Mouse (Mus musculus) c-Kit-negative CD71-positive TER-119-positive erythroid progenitor cells, embryonic 14.5 days (primary cell): Measurements from ENCODE around the gene Nrbp1.

ENCODE experiments used
- DNase-seq: peaks from one replicate; pipeline ENCODE4 v3.0.0-alpha.2; 2013; ENCODE audit warnings: low read depth, low spot score

Nrbp1 gene

DNA sequence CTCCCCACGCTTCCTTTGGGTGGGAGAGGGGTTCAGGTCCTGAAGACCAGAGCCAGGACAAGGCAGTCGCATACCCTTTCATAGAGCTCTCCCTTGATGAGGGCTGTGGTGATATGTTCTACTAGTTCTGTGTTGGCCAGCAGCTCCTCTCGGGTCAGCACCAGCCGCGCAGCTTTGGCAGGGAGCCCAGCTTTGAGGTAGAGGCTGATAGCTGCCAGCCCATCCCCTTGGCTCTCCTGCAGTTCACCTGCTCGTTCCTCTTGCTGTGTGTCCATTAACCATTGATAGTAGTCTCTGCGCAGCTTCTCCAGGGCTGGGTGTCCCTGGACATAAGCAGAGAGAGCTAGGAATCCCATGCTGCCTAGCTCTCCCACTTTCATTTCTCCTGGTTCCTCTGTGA lies 25.4 kb downstream of the Nrbp1 start:
- no peak for DNase-seq

DNA sequence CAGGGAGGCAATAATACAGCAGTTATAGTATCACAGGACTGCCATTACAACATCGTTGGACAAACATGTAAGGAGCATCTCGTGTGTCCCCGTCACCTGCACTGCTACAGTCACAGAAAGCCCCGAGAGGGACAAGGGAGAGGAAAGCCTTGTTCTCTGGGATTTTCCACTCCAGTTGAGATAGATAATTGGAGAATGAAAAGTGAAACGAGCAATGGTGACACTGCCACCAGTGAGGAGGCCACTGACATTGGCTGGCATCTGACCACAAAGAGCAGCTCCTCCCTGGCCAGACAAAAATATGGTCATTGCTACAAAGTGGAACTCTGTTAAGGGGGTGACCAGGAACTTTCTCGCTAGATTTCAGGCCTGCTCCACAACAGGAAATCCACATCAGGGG lies 27.0 kb downstream of the Nrbp1 start:
- no peak for DNase-seq

DNA sequence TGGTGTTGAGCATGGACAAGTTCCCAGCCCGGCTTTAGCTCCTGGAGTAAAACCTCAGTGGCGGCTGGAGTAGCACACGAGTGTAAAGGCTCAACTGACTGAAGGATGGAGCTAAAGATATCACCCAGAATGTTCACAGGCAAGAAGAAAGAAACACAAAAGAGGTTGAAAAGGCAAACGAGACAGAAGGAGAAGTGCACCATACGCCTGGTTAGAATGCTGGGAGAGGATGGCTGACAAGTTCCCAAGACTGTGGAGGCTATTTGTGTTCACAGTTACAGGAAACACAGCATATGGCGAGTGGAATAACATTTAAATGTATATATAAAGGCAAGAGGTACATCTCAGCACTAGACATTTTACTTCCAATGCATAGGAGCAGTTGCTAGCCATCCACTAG lies 32.4 kb downstream of the Nrbp1 start:
- DNase-seq: no peak

DNA sequence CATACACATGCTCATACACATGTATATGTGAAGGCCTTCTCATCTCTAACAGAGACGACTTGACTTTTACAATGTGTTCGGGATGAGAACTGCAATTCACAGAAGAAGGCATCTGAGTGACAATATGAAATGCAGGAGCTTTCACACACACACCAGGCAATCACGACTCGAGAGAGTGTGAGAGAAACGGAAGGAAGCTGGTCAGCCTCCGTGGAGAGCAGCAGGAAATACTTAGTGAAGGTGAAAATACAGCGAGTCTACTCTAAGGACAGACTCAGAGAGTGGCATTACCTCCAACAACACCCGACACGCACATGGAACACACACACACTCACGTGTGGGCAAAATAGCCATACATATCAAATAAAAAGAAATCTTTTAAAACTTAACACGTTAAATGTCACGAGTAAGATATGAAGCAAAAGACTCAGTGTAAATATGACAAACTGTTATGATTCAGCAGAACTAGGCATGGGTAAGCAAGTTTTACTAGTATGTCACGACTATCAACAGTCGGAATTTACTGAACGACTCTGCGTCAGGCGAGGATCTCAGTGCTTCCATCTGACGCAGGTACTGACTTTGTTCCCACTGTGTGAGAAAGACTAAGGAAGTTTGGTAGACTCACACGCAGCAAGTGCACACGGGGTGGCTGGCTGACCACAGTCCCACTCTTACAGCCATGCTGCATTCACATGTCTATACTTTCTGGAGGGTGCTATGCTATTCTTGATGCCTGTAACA lies 38.8 kb downstream of the Nrbp1 start:
- no peak for DNase-seq

DNA sequence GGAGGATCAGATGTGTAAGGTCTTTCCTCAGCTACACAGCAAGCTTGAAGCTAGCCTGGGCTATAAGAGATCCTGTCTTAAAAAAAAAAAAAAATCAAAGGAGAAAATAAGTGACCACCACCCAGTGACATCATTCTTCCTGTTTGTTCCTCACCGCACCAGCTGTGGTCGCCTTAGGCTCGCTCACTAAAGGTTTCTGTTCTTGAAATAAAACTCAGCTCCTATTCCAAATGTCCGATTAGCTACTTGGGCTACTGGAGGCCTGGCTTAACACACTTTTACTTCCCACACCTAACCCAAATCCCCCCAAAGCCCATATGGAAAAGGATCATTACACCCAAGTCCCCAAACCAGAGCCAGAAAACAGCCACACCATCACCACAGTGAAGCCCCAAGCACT lies 47.6 kb downstream of the Nrbp1 start:
- DNase-seq: no peak

DNA sequence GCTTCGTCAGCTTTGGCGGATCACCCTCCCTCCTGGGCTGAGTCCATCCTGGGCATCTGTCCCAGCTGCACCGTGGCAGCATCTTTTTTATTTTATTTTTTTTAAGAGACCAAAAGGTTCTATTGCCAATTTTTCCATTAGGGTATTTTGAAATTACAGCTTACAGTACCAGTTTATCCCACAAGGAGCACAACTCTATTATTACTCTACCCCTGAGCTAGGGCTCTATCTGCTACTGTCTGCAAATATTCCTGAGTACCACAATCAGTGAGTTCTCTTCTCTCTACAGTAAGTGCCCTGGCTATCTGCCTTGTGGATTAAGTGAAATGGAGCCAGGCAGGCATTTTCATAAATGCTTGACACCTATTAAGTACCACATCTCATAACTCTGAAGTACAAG lies 48.0 kb downstream of the Nrbp1 start:
- no peak for DNase-seq

DNA sequence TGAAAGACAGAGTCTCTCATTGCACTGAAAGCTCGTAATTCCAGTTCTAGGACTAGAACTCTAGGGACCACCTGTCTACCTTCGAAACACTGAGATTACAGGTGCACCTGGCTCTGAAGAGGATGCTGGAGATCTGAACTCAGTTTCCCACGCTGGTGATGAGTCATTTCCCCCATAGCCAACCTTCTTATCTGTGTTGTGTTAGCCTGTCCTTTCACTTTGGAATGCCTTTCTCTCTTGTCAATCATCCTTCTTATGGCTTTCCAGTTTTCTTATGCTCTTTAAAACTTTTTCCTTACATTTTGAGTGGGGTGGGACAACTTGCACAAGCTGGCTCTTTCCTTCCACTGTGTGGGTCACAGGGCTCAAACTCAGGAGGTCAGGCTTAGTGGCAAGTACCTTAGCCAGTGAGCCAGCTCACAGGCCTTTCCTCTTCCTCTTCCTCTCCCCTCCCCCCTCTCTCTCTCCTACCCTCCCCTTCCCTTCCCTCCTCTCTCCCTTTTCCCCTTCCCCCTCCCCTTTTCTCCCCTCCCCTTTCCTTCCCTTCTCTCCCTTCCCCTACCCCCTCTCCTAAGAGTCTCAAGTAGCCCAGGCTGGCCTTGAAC lies 49.1 kb downstream of the Nrbp1 start:
- no peak for DNase-seq

DNA sequence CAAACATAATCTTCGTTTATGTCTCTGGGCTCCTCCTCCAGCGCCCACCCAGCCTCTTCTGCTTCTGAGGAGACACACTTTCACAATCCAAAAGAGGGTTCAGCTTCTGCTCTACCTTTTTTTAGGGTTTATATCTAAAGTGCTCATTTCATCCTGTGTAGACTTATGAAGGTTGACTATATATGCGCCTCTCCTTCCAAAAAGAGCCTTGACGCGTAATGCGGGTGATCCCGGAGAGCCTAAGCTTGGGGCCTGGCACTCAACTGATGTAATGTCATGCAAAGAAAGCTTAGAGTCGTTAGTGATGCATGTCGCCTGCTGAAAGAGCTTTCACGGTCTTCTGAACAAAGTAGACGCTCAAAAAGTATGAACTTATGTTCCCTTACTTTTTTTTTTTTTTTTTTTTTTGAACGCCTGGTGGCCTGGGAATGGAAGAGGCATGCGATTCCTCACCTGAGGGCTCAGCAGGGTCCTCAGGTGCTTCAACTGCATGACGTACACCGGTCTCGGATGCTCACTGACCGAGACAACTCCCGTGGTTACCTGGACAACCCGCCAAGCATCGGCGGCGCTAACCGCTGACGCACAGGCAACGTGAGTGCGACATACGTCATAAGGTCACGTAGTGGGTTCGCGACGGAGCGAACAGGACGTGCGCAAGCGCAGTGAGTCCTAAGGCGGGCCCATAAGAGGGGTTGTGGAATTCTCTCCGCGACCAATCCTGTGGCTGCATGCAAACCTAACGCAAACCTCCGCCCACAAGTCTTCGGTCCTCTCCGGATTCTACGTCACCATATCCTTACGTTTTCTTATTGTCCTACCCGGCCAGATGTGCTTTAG lies 50.1 kb downstream of the Nrbp1 start, which contains the start of gene Ift172:
Gene Ift172 (minus strand): TSS at position 596 of the 840 bp plus-strand sequence.
- DNase-seq: peak; percentile 94

DNA sequence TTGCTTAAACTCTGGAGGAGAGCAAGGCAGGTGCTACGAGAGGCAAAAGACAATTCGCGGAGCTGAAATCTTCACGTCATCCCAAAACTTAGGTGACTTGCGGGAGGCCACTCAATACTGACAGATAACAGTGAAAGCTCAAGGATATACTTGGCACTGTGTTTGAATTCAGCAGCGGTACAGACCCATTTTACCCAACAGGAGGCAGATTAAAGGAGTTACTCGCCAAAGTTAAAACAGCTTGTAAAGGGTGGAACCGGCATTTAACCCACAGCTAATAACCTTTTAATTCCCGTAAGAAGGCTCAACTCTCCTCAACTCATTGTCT lies 50.7 kb downstream of the Nrbp1 start:
- DNase-seq: no peak

DNA sequence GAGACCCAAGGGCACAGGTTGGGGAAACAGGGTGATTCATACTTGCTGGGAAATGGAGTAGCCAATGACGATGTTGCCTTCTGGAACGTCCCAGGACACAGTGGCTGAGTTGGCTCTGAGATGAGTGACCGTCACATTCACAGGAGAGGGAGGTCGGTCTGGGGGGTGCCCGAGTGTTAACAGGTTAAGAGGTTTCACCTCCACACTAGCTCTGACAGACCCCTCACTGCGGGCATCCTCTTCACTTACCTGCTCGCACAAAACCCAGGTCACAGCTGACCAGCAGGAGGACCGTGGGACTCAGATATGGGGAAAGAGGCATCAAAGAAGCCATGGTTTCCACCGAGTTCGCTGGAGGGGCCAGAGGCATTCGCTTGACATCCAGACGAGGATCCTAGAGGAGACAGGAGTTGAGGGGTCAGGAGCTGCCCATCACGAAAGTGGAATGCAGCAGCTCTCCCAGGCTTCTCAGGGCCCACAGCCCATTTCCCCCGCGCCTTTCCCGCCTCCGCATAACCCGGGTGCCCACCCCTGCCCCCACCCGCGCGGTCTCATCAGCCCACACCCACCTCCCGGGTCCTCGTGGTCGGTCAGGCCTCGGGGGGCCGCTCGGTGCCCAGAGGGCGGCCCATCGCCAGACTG lies 54.4 kb downstream of the Nrbp1 start:
- no peak for DNase-seq

DNA sequence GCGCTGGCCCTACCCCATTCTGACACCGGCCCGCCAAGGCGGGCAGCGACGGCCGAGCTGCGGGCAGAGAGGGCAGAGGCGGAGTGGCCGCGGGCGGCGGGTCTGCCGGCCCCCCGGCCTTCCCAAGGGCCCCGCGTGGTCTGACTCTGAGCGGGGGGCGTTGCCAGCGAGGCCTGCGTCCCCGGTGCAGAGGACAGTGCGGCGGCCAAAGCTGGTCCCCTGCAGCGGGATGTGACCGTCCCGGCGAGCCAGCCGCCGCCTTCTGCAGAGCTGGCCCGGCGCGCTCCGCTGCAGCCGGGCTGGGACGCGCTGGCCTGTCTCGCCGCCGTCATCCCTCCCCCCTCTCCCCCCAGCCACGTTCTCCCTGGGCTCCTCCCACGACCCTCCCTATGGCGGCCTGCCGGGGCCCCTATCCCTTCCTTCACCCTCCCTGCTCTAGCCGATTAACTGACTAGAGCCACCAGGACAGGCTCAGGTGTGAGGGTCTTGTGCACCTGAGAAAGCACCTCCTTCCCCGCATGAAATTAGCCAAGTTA lies 55.0 kb downstream of the Nrbp1 start, which contains the start of gene Fndc4:
Gene Fndc4 (minus strand): TSS at position 475 of the 536 bp plus-strand sequence.
- no peak for DNase-seq

DNA sequence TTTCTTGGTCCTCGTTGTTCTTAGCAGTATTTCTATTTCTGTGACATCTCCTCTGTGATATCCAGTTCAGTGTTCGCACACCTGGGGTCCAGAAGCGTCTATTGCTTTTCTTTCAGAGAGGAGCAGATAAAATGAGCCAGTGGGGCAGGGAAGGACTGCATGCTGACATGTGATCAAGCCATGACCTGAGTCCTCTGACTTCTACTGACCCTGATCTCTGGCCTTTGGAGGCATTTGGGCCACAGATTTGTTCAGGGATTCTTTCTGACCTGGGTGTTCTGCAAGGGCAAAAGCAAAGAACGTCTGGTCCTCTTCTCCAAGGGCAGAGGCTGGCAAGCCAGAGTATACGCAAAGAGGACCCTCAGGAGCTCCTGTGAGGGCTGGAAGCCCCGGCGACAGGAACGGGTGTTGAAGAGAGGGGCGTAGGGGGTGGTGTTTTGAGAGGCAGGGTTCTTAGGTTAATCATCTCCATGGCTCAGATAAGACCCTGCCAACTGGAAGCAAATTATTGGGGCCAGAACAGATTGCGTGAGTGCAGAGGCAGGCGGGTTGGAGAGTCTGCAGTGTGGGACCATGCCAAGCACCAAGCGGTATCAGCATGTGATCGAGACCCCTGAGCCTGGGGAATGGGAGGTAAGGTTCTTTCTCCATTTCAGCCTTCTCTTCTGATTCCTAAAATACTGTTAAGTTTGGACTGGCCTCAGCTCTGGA lies 56.5 kb downstream of the Nrbp1 start, which contains the start of gene Gckr:
Gene Gckr (plus strand): TSS at position 397 of the 711 bp plus-strand sequence.
- DNase-seq: no peak

DNA sequence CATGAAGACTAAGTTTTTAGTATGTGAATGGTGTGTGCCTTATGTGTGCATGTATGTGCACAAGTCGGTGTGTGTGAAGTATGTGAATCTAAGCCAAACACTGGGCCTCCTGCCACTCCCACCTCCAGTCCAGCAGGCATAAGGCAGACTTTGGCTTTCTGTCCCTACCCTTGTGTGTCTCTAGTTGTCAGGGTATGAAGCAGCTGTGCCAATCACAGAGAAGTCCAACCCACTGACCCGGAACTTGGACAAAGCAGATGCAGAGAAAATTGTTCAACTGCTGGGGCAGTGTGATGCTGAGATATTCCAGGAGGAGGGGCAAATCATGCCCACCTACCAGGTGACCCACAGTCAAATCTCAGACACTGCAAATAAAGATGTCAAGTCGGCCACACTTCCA lies 57.3 kb downstream of the Nrbp1 start:
- no peak for DNase-seq

DNA sequence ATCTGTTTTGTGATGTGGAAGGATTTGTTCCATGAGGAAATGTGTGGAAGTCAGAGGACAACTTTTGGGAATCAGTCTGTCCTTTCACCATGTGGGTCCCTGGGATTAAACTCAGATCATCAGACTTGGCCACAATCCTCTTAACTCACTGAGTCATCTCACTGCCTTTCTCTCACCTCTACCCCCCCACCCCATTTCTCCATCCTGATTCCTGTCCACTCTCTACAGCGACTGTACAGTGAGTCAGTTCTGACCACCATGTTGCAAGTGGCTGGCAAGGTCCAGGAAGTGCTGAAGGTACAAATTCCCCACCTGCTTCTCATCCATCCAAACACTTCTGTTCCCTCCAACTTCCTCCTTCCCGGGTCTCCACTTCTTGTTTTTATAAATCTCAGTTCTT lies 57.8 kb downstream of the Nrbp1 start:
- no peak for DNase-seq
